Mouse (Mus musculus) megakaryocyte, embryonic 14.5 days (primary cell): Measurements from ENCODE around the gene Tfdp1. TPM values are rescaled to one million over a fixed set of nuclear protein-coding genes. Genes with fewer than 3 reads are reported as not detected.
A peak's percentile ranks its signal among the peaks of the same experiment; 100 is the strongest.

ENCODE experiments used
- H3K27me3 ChIP-seq: replicated peaks from 2 replicates; pipeline ENCODE3; 2012; ENCODE audit warnings: inconsistent platforms
- H3K36me3 ChIP-seq: replicated peaks from 2 replicates; pipeline ENCODE3; 2012; ENCODE audit warnings: low read length, inconsistent platforms, mixed read lengths
- H3K4me1 ChIP-seq: 2 replicates; pipeline ENCODE4 v1.6.1; 2012; ENCODE audit warnings: inconsistent platforms
- H3K4me3 ChIP-seq: replicated peaks from 2 replicates; pipeline ENCODE3; 2012; ENCODE audit warnings: moderate library complexity, mild to moderate bottlenecking, inconsistent platforms
- H3K9me3 ChIP-seq: 2 replicates; pipeline ENCODE4 v1.6.1; 2012; ENCODE audit warnings: inconsistent platforms
- FLI1 ChIP-seq: IDR thresholded peaks from 2 replicates; pipeline ENCODE4 v1.6.1; 2012; ENCODE audit warnings: low read length, inconsistent platforms, mixed read lengths
- GATA1 ChIP-seq: IDR thresholded peaks from 3 replicates; pipeline ENCODE4 v1.6.1; 2012; ENCODE audit warnings: mixed read lengths, low read length, inconsistent platforms, borderline replicate concordance
- polyA plus RNA-seq: library from polyadenylated mRNA; stranded (reverse); fragments of >175 nt; gene quantifications from 2 replicates; pipeline ENCODE4 v1.2.3, GENCODE M21; 2012; ENCODE audit warnings: low replicate concordance; ENCODE audit not compliant: insufficient read depth

Gene Tfdp1
- polyA plus RNA-seq, 1 experiment = 11.5 TPM

- H3K4me3 ChIP-seq = peak overlapping the region; percentile 67
- H3K27me3 ChIP-seq = no peaks in the 10 kb centered on the region
- peaks cover 92% of the 10 kb centered on the region for H3K4me1 ChIP-seq
- TF ChIP-seq GATA1 = no peak
- TF ChIP-seq FLI1 = no peak
- peaks cover 94% of the 10 kb centered on the region for H3K36me3 ChIP-seq
- 0 out of 2 replicates have a peak, but pooled peaks cover 3% of the 10 kb centered on the region for H3K9me3 ChIP-seq
Observed at GRCm38 (mm10) chr8:13351593-13351992, 13.0 kb downstream of the Tfdp1 start.

GRCm38 (mm10) chr8:13352601-13353000 lies 14.1 kb downstream of the Tfdp1 start:
- Histone ChIP-seq H3K9me3 (0 out of 2 replicates have a peak, but pooled peaks cover 3% of the 10 kb centered on the region), H3K36me3 (peaks cover 94% of the 10 kb centered on the region), H3K27me3 (no peaks in the 10 kb centered on the region), H3K4me1 (peaks cover 98% of the 10 kb centered on the region), H3K4me3 (peak overlapping the region; percentile 66)
- no peak for TF ChIP-seq FLI1
- no peak for TF ChIP-seq GATA1

DNA sequence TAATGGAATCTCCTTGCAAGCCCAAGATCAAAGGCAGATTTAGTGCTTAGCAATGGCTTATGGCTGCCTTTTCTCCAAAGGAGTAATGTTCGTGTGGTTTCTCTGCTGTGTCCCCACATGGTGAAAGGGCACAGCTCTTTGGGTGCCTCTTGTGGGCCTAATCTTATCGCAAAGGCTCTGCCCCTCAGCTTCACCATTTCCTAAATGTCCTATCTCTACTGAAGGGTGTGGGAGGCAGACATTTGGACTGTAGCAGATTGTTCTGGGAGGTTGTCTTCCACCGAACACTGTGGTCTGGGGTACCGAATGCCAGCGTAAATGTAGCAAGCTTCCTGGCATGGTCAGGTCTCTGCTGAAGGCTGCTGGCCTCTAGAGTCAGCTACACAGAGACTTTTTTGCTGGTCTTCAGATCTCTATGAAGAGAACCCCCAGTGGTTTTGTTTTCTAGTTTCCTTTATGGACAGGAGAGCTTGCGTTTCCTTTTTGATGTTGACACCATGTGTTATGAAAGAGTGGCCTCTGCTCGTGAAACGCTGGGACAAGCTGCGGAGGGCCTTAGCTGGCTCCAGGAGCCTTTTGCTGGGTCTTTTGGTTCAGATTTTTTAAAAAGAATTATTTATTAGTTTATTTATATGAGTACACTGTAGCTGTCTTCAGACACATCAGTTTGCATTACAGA lies 14.7 kb downstream of the Tfdp1 start:
- Histone ChIP-seq H3K36me3 (peaks cover 94% of the 10 kb centered on the region), H3K9me3 (no peaks in the 10 kb centered on the region), H3K4me3 (peak overlapping the region; percentile 66), H3K4me1 (peaks cover 100% of the 10 kb centered on the region), H3K27me3 (no peaks in the 10 kb centered on the region)
- TF ChIP-seq FLI1 (no peak), GATA1 (no peak)

- H3K9me3 ChIP-seq = no peaks in the 10 kb centered on the region
- peaks cover 94% of the 10 kb centered on the region for H3K36me3 ChIP-seq
- no peaks in the 10 kb centered on the region for H3K27me3 ChIP-seq
- H3K4me1 ChIP-seq = peaks cover 100% of the 10 kb centered on the region
- no peak for TF ChIP-seq FLI1
- TF ChIP-seq GATA1 = no peak
- no peak overlapping the region for H3K4me3 ChIP-seq
Observed at GRCm38 (mm10) chr8:13353883-13354282, 15.3 kb downstream of the Tfdp1 start.

- Histone ChIP-seq H3K27me3 (no peaks in the 10 kb centered on the region), H3K4me3 (no peak overlapping the region), H3K4me1 (peaks cover 99% of the 10 kb centered on the region), H3K36me3 (peaks cover 94% of the 10 kb centered on the region), H3K9me3 (no peaks in the 10 kb centered on the region)
- TF ChIP-seq GATA1 = no peak
- no peak for TF ChIP-seq FLI1
Observed at GRCm38 (mm10) chr8:13356221-13356620, 17.7 kb downstream of the Tfdp1 start.

DNA sequence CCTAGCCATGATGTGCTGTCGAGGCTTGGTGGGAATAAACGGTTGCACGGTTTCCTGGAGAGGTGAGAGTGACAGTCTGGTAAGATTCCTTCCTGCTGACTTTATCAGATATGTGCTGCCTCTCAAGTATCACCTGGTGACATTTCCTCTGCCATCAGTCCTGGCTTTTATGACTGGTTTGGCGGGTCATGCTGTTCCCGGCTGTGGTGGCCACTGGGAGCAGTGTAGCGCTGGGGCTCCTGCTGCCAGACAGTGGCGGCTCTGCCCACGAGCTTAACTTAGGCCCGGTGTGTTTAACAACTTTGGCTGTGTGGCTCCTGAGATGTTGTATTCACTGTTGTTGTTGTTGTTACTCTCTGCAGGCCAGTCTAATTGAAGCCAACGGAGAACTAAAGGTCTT lies 18.1 kb downstream of the Tfdp1 start:
- Histone ChIP-seq H3K9me3 (no peaks in the 10 kb centered on the region; the same call in 1 of the 2 replicates), H3K4me1 (peaks cover 99% of the 10 kb centered on the region), H3K36me3 (peaks cover 94% of the 10 kb centered on the region), H3K27me3 (no peaks in the 10 kb centered on the region), H3K4me3 (no peak overlapping the region)
- TF ChIP-seq FLI1 = no peak
- no peak for TF ChIP-seq GATA1

- TF ChIP-seq FLI1 (no peak), GATA1 (no peak)
- Histone ChIP-seq H3K4me3 (peak overlapping the region; percentile 51), H3K4me1 (peaks cover 77% of the 10 kb centered on the region), H3K36me3 (peaks cover 100% of the 10 kb centered on the region), H3K27me3 (no peaks in the 10 kb centered on the region), H3K9me3 (no peaks in the 10 kb centered on the region; the same call in 1 of the 2 replicates)
Observed at GRCm38 (mm10) chr8:13360213-13360612, 21.7 kb downstream of the Tfdp1 start.

DNA sequence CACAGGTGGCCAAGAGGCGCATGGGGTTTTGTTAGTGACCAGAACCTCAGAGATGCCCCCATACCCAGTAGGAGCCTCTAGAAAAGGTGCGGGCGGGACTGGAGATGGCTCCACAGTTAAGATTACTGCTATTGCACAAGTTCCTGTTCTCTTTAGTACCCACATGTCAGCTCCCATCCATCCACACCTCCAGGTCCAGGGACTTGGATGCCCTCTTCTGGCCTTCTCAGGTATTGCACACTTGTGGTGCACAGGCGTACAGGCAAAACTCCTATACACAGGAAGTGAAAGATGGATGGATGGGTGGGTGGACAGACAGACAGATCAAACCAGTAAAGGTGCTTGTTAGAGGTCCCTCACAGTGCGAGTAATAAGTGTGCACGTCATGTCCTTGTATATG lies 23.3 kb downstream of the Tfdp1 start:
- H3K27me3 ChIP-seq = no peaks in the 10 kb centered on the region
- H3K36me3 ChIP-seq = peaks cover 100% of the 10 kb centered on the region
- no peaks in the 10 kb centered on the region; the same call in 1 of the 2 replicates for H3K9me3 ChIP-seq
- H3K4me1 ChIP-seq = peaks cover 70% of the 10 kb centered on the region
- H3K4me3 ChIP-seq = no peak overlapping the region
- no peak for TF ChIP-seq FLI1
- no peak for TF ChIP-seq GATA1

DNA sequence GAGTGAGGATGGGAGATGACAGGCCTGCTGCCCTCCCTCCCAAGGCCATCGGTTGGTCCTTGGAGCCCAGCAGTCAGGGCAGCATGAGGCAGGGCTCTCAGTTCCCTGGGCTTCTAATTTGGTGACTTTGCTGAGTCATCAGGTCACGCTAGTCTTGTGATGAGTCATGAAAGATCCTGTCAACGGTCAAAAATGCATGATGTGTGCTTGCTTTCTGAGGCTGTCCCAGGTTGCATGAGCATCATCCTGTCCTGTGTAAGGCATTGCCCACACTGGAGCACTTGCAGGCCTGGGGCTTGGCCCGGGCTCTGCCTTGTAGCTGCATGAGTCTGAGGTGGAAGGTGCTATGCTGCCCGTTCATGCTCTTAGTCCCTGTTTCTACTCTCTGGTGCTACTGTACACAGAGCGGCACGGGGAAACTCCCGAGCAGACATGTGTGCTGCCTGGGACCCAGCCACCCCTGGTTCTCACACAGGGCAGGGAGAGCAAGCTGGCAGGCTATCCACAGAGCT lies 34.7 kb downstream of the Tfdp1 start:
- no peak for TF ChIP-seq FLI1
- no peak for TF ChIP-seq GATA1
- Histone ChIP-seq H3K27me3 (no peaks in the 10 kb centered on the region), H3K9me3 (no peaks in the 10 kb centered on the region), H3K4me3 (no peak overlapping the region), H3K4me1 (peaks cover 43% of the 10 kb centered on the region), H3K36me3 (peaks cover 89% of the 10 kb centered on the region)

GRCm38 (mm10) chr8:13381630-13382029 lies 43.1 kb downstream of the Tfdp1 start:
- TF ChIP-seq FLI1 (no peak), GATA1 (no peak)
- peaks cover 34% of the 10 kb centered on the region for H3K36me3 ChIP-seq
- H3K4me1 ChIP-seq = peaks cover 3% of the 10 kb centered on the region; the same call in 1 of the 2 replicates
- H3K27me3 ChIP-seq = peaks cover 11% of the 10 kb centered on the region
- peaks cover 4% of the 10 kb centered on the region; the same call in 1 of the 2 replicates for H3K9me3 ChIP-seq
- no peak overlapping the region for H3K4me3 ChIP-seq

DNA sequence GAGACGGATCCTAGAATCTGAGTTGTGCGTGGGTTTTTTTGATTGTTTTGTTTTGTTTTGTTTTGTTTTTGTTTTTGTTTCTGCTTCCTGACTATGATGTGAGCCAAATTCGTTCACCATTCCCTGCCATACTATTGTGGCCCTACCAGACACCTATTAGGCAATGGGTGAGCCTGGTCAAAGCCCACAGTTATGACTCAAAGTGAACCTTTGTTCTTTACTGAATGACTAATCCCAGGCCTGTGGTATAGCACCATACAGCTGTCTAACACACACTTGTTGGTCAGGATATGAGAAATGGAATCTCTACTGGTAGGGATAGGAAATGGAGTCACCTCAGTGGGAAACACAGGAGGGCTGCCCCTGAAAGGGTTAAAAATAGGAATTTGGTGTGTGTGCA lies 44.0 kb downstream of the Tfdp1 start:
- Histone ChIP-seq H3K9me3 (peaks cover 4% of the 10 kb centered on the region; the same call in 1 of the 2 replicates), H3K36me3 (peaks cover 27% of the 10 kb centered on the region), H3K27me3 (peaks cover 18% of the 10 kb centered on the region), H3K4me1 (peaks cover 4% of the 10 kb centered on the region; the same call in 1 of the 2 replicates), H3K4me3 (no peak overlapping the region)
- no peak for TF ChIP-seq FLI1
- no peak for TF ChIP-seq GATA1
